Mouse (Mus musculus) limb, embryonic 14.5 days (tissue): ENCODE measurements around the gene Cdh1. TPM values are rescaled to one million over a fixed set of nuclear protein-coding genes. Genes with fewer than 3 reads are reported as not detected.

Source experiments
- ATAC-seq: fragments of 200-750 bp; cut with Nextera tagmentation; 2 replicates; pipeline ENCODE4 v1.8.0; 2017; ENCODE audit warnings: low read depth, moderate number of reproducible peaks, moderate TSS enrichment; ENCODE audit not compliant: low FRiP score
- DNase-seq: peaks from one replicate; pipeline ENCODE4 v3.0.0-alpha.2; 2015; ENCODE audit warnings: low spot score
- H3K27ac ChIP-seq: fragments of 300-500 bp; sonication (generic); replicated peaks from 2 replicates; pipeline ENCODE4 v1.5.1; 2014; ENCODE audit warnings: low read depth, mild to moderate bottlenecking, low read length, moderate library complexity, mixed read lengths
- H3K27me3 ChIP-seq: fragments of 300-500 bp; sonication (generic); 2 replicates; pipeline ENCODE4 v1.6.1; 2014; ENCODE audit warnings: low read length, mixed read lengths; ENCODE audit not compliant: control insufficient read depth, insufficient read depth
- H3K36me3 ChIP-seq: fragments of 300-500 bp; sonication (generic); 2 replicates; pipeline ENCODE4 v1.6.1; 2014; ENCODE audit warnings: mild to moderate bottlenecking, low read length, moderate library complexity, mixed read lengths; ENCODE audit not compliant: control insufficient read depth, insufficient read depth
- H3K4me1 ChIP-seq: fragments of 300-500 bp; sonication (generic); 2 replicates; pipeline ENCODE4 v1.6.1; 2014; ENCODE audit warnings: antibody characterized with exemption, low read length, mixed read lengths; ENCODE audit not compliant: control insufficient read depth, insufficient read depth
- H3K4me2 ChIP-seq: fragments of 300-500 bp; sonication (generic); replicated peaks from 2 replicates; pipeline ENCODE4 v1.6.1; 2014; ENCODE audit warnings: low read depth, mild to moderate bottlenecking, low read length, moderate library complexity; ENCODE audit not compliant: severe bottlenecking
- H3K4me3 ChIP-seq: fragments of 300-500 bp; sonication (generic); replicated peaks from 2 replicates; pipeline ENCODE4 v1.5.1; 2014; ENCODE audit warnings: low read length
- H3K9ac ChIP-seq: fragments of 300-500 bp; sonication (generic); 2 replicates; pipeline ENCODE4 v1.6.1; 2014; ENCODE audit warnings: mild to moderate bottlenecking, low read depth, low read length, moderate library complexity; ENCODE audit not compliant: severe bottlenecking
- H3K9me3 ChIP-seq: fragments of 300-500 bp; sonication (generic); 2 replicates; pipeline ENCODE4 v1.6.1; 2016; ENCODE audit warnings: low read length; ENCODE audit not compliant: control insufficient read depth
- POLR2A ChIP-seq: fragments of 200-500 bp; IDR thresholded peaks from 2 replicates; pipeline ENCODE4 v1.8.0; 2012; ENCODE audit warnings: inconsistent platforms, mild to moderate bottlenecking, moderate library complexity, borderline replicate concordance; ENCODE audit not compliant: insufficient read depth, insufficient read length; ENCODE audit errors: extremely low read depth
- WGBS: fragments of 180-500 bp; shearing (Covaris S2); extraction: QIAGEN DNeasy Blood & Tissue Kit; methylation state at CpG from one replicate; pipeline ENCODE4 v1.1.7; 2014; 5-methylcytosine and 5-hydroxymethylcytosine counted together
- polyA plus RNA-seq, 2 experiments: library from polyadenylated mRNA; depleted of rRNA in 1 of 2; stranded (reverse) in 1 of 2; unstranded in 1 of 2; fragments of >200 nt; fragmentation: Nextera tagmentation in 1 of 2; extraction: Ambion mirVana in 1 of 2; gene quantifications; 2 replicates each; pipeline versions ENCODE4 v1.2.1 to v1.2.3; 2012 to 2014

The Cdh1 gene
- polyA plus RNA-seq, 2 experiments = 25.2 to 58.6 TPM

GRCm38 (mm10) chr8:106617865-106618264 is 14.7 kb downstream of the Cdh1 start:
- H3K4me1 ChIP-seq = peaks cover 22% of the 10 kb centered on the region
- no peak overlapping the region for H3K4me3 ChIP-seq
- H3K4me2 ChIP-seq = no peak overlapping the region
- H3K27me3 ChIP-seq = no peaks in the 10 kb centered on the region
- H3K27ac ChIP-seq = no peak overlapping the region
- no peak overlapping the region for H3K9ac ChIP-seq
- 82% methylated on average over 6 of the region's 6 CpGs for WGBS
- TF ChIP-seq POLR2A = no peak
- no peak for DNase-seq
- H3K36me3 ChIP-seq = no peaks in the 10 kb centered on the region
- no peaks in the 10 kb centered on the region for H3K9me3 ChIP-seq
- no peak for ATAC-seq

GRCm38 (mm10) chr8:106618324-106618723 is 15.2 kb downstream of the Cdh1 start:
- ATAC-seq (no peak), DNase-seq (no peak)
- no peaks in the 10 kb centered on the region for H3K9me3 ChIP-seq
- WGBS = 53% methylated on average over 6 of the region's 6 CpGs
- TF ChIP-seq POLR2A = no peak
- H3K4me2 ChIP-seq = no peak overlapping the region
- no peaks in the 10 kb centered on the region for H3K36me3 ChIP-seq
- peaks cover 22% of the 10 kb centered on the region for H3K4me1 ChIP-seq
- H3K9ac ChIP-seq = no peak overlapping the region
- H3K27ac ChIP-seq = no peak overlapping the region; the same call in 1 of the 2 replicates
- H3K4me3 ChIP-seq = no peak overlapping the region
- no peaks in the 10 kb centered on the region for H3K27me3 ChIP-seq

DNA sequence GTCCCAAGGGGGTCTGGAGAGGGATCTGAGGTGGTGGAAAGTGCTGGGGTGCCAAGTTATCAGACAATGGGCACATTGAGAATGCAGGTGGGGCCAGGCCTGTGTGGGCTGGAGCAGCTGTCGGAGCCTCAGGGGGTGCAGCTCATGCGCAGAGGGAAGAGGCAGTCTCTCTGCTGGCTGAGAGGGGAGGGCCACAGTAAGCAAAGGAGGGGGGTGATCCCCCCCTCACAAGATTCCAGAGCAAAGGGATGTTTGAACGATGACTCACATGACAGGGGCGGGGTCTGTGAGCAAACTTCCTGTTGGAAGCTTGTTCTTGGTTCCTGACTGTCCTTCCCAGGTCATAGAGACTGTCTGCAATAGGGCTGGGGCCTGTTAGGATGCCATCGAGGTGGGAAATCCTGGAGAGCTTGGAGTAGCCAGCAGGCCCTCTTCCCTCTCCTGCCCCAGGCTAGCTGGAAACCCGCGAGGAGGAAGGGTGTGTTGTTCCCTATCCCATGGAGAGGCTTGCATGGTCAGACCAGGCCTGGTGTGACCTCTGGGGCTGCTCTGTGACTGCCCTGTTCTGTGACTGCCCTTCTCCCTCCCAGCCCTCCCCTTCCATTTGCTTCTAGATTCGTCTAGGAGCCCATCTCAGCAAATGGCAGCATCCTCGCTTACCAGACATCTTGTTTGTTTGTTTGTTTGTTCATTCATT is 16.5 kb downstream of the Cdh1 start:
- no peak overlapping the region for H3K4me2 ChIP-seq
- no peaks in the 10 kb centered on the region for H3K9me3 ChIP-seq
- DNase-seq = peak; percentile 82
- peaks cover 22% of the 10 kb centered on the region for H3K4me1 ChIP-seq
- WGBS = 39% methylated on average over 7 of the region's 9 CpGs
- H3K36me3 ChIP-seq = no peaks in the 10 kb centered on the region
- peak; percentile 71 for ATAC-seq
- no peaks in the 10 kb centered on the region for H3K27me3 ChIP-seq
- H3K9ac ChIP-seq = no peak overlapping the region
- no peak for TF ChIP-seq POLR2A
- no peak overlapping the region for H3K27ac ChIP-seq
- H3K4me3 ChIP-seq = no peak overlapping the region

GRCm38 (mm10) chr8:106620488-106620887 is 17.3 kb downstream of the Cdh1 start:
- Histone ChIP-seq H3K4me2 (no peak overlapping the region), H3K4me3 (no peak overlapping the region), H3K27me3 (no peaks in the 10 kb centered on the region), H3K9ac (no peak overlapping the region), H3K4me1 (peaks cover 22% of the 10 kb centered on the region), H3K9me3 (no peaks in the 10 kb centered on the region), H3K36me3 (no peaks in the 10 kb centered on the region), H3K27ac (no peak overlapping the region)
- DNase-seq (no peak), ATAC-seq (no peak)
- 56% methylated on average over 2 of the region's 2 CpGs for WGBS
- TF ChIP-seq POLR2A = no peak

DNA sequence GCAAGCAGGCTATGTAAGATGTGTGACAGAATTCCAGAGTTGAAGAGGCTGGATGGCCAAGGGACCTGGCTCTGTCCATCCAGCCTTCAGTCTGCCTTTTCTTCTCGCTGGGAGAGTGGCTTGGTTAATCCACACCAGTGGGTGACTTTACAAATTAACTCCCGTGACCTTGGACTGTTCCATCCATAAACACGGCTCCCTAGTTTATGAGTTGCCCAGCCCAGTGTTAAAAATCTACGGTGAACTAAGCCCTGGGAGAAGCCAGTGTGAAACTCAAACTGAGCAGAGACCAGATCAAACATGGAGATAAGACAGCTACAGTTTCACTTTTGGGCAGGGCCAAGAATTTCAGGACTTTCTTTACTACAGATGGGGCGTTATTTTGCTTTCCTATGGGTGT is 19.9 kb downstream of the Cdh1 start:
- no peak for TF ChIP-seq POLR2A
- ATAC-seq (no peak), DNase-seq (no peak)
- 34% methylated on average over 5 of the region's 5 CpGs for WGBS
- Histone ChIP-seq H3K36me3 (no peaks in the 10 kb centered on the region), H3K4me2 (no peak overlapping the region), H3K27me3 (no peaks in the 10 kb centered on the region), H3K9me3 (no peaks in the 10 kb centered on the region), H3K27ac (no peak overlapping the region), H3K4me3 (no peak overlapping the region), H3K9ac (no peak overlapping the region), H3K4me1 (peaks cover 10% of the 10 kb centered on the region)
